Mouse (Mus musculus): ENCODE data around the gene Enpp3.

The Enpp3 gene

DNA sequence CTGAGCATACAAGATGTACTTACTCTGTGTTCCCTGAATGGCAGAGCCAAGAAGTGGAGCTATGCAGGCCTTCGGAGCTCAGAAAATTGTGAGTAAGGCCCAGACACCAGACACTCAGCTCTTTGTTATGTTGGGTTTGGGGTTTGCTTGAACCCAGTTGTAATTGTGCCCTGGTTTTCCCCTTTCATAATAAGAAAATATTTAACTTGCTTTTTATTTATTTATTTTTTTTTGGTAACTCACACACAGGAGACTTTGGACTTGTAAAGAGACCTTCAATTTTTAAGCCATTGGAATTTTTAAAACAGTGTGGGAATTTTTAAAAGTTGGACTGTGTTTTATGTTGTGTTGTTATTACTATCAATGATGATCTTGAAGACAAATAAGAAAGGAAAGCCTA lies at the start of gene Enpp3:
Gene Enpp3, minus strand, starts transcription at position 148 of the 400 bp plus-strand sequence.
- no peak for DNase-seq (ENCODE audit: low spot score)

DNA sequence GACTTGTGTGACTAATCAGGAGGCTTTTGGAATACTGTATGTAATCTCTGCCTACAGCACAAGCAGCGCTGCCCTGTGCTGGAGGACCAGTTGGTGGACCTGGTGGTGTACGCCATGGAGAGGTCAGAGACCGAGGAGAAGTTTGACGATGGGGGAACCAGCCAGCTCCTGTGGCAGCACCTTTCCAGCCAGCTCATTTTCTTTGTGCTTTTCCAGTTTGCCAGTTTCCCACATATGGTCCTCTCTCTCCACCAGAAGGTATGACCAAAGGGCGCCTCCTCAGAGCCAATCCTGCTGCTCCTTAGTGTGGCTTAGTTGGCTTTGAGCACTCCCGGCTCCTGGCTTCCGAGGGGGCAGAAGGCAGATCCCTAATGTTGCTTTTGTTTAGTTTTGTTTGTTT lies 45.7 kb upstream of the Enpp3 start:
- no peak for DNase-seq (ENCODE audit: low spot score)

DNA sequence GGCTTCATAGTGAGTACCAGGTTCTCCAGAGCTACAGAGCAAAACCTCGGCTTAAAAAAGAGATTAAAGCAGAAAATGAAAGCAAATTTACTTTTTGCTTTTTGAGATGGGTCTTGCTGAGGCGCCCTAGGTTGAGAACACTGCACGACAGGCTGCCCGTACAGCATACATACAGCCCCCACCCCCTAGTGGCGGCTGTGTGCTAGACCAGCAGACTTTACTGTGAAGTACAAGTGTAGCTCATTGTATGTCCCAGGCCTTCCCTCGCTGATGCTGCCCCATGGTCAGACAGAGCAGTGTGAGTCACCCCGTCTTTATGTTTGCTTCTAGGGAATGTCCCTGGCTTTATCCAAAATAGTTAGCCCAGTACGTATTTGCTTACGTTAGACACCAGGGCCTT lies 43.4 kb upstream of the Enpp3 start:
- peak; percentile 44 for DNase-seq (ENCODE audit: low spot score)

DNA sequence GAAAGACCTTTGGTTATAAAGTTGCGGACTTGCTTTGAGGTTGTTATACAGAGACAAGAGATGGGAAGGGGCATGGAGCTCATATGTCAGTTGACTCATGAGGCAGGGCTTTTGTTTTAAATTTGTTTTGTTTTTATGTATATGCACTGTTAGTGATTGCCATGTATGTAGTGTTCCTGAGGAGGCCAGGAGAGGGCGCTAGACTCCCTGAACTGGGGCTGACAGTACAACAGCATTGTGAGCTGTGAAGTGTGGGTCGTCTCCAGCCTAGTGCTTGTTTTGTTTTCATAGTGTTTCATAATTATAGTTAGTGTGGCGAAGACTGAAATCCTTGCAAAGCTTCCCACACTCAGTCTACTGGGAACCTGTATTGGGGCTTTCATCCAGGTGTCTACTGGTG lies 31.0 kb upstream of the Enpp3 start:
- DNase-seq (ENCODE audit: low spot score) = no peak

DNA sequence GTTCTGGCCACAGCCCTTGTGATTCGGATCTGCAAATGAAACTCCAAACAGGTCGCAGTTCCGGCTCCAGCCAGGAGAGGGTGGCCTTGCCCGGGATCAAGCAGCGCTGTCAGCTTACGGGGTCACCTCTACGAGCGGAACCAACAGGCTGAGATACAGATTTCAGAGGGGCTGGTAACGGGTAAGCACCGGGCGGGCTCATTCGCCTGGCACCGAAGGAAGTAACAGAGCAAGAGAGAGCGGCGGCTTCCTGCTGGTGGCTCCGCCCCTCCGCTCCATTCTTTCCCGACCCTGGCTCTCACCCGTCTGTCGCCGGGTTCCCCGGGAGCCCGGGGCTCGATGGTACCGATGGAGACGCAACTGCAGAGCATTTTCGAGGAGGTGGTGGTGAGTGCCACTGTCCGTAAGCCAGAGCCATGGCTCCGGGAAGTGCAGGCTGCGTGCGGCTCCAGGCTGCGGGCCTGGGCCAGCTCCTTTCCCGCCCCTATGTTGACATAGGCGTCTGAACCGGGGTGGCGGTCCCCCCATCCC lies 27.2 kb upstream of the Enpp3 start, which contains the start of gene Med23:
Gene Med23, plus strand, starts transcription at position 227 of the 531 bp plus-strand sequence.
- peak; percentile 97 for DNase-seq (ENCODE audit: low spot score)

DNA sequence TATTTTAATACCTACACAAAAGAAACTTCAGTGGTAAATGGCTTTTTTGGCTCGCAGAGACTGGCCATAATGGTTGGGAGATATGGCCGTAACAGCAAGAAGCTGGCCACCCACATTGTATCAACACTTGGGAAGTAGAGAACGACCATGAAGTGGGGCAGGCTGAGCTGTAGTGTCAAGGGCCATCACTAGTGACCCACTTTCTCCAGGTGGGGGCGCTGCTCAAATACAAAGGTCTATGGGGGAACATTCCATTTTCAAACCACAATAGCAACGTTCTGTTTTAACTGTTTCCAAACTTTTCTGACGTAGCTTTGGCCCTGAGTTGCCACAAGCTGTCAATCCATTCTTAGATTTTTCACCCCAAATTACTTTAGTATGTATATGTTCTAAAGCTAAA lies 21.8 kb upstream of the Enpp3 start:
- no peak for DNase-seq (ENCODE audit: low spot score)

DNA sequence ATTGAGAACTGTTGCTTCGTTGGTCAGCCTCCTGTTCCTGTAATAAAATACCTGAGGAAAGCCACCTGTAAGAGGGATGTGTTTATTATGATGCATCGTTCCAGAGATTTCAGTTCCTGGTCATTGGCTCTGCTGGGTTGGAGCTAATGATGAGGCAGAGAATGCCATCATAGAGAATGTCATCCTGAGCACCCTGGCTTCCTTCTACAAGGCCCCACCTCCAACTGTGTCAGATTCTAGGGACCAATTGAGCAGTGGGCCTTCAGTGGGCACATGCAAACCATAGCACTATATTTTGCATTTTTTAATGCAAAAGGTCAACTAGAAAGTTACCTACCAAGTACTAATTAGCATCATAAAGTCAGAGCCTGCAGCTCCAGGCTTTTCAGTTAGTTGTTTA lies 20.5 kb upstream of the Enpp3 start:
- no peak for DNase-seq (ENCODE audit: low spot score)

DNA sequence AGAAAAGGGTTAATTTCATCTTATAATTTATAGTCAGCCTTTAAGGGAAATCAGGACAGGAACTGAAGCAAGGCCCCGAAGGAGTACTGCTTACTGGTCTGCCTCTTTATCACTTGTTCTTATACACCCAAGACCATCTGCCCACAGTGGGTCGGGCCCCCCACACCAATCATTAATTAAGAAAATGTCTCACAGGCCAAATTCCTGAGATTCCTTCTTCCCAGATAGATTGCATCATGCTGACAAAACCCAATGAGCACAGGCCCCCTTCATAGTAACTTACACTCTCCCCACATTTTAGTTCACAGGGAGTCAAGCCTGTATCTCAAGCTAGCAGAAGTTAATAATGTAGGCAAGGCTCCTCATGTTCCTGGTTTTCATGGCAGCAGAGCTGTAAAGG lies 625 bp downstream of the Enpp3 start:
- no peak for DNase-seq (ENCODE audit: low spot score)

DNA sequence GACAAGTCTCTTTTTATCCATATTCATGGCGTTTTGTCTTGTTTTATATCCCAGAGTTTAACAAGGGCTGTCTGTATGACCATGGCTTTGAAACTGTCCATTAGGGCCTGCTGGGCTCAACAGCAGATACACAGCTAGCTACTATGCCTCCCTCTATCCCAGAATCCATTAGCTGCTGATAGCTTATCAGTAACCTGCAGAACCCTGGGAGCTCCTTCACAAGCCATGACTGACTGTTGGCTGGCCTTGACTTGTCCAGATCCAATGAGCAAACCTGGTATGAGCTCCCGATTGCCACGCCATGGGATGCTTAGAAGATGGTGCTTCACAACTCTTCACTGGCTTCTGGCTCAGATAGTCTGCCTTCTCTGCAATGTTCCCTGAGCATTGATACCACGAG lies 1.8 kb downstream of the Enpp3 start:
- DNase-seq (ENCODE audit: low spot score) = no peak

DNA sequence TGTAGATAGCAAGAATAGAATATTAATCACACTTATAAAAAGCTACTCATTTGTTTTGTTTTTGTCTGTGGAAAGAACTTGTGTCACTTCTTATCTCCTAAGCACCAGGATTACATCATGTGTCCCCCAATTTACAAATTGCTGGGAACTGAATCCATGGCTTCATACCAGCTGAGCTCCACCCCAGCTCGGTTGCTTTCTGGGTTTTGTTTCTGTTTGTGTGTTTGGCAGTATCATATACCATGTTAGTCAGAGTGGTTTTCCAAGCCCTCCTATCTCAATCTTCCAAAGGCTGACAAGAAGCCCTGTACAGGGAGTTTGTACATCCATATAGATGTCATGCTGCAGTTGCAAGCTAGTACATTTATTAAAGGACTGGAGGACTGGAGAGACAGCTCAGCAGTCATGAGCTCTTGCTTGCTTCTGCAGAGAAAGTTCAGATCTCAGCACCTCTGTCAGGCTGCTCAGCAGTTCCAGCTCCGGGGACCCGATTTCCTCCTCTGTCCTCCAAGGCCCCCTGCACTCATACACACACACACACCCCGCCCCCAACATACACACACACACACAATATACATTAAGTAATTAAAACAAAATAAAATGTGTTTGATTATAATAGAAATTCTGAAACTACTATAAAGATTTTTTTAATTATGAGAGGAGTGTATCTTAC lies 6.1 kb downstream of the Enpp3 start:
- DNase-seq (ENCODE audit: low spot score) = no peak

DNA sequence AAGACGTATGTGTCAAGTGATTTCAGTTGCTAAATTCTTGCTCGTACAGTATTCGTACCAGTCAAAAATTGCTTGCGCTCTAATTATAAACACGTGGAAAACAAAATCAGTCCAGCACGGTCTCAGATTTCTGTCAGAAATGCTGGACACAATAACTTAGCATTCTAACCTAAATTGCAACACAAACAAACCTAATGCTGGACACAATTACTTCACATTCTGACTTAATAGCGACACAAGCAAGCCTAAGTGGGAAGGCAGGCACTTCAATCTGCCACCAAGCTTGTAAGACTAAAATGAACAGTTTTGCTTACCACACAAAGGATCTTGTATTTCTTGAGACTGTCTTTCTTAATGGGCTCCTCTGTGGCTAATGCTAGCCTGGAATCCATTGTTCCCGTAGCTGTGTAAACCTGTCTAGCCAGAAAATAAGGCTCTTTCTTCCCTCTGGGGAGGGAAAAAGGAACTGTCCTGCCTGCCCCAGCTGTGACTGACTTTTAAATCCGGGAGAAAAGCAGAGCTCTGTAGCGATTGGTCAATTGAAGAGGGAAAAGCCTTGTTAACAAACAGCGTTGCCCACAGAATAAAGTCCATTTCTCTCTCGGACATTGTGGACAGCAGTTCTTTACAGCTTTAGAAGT lies 6.8 kb downstream of the Enpp3 start:
- no peak for DNase-seq (ENCODE audit: low spot score)

DNA sequence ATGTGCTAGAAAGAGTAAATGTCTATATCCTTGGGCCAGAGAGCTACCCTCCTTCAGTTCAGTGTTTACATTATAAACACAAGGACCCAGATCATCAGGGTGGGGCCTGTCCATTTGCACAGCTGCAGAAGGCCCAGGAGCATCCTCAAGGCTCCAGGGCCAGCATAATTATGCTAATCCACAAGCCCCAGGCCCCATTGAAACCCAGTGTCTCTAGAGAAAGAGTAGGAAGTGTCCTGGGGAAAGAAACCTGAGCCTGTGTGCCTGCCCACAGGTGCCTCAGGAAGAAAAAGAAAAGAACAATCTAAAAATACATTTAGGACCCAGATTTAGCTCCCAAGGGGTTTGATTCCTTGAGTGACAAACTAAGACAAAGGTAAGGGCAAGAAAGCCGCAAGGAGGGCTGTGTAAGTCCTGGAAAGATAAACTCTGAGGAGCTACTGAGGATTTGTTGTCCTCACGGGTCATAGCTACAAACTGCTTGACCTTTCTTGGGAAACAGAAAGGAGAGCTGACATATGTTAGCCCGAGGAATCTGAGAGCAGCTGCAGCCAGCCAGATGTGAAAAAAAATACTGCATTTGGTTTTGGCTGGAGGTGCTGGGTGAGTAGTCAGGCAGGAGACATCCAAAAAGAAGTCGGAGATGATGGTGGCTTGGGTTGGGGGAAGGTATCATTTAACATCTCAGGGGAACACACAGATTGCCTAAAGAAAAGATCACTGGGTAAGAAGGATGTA lies 7.8 kb downstream of the Enpp3 start:
- no peak for DNase-seq (ENCODE audit: low spot score)

DNA sequence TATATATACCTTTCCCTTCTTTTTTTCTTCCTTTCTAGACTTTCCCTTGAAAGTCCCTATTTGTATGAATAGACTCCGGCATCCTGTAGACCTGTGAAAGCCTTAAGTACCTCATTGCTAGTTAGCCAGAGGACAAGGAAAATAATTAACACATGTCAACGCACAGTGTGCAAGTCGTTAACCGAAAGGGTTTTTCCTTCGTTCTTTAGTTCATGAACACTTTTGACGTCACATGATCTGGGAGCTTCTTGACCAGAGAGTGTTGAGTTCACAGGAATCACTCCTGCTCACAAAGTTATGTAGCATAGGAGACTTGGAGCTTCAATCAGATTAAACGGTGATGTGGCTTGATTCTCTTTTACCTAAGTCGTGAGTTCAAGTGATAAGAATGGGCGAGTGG lies 10.3 kb downstream of the Enpp3 start:
- DNase-seq (ENCODE audit: low spot score) = no peak

DNA sequence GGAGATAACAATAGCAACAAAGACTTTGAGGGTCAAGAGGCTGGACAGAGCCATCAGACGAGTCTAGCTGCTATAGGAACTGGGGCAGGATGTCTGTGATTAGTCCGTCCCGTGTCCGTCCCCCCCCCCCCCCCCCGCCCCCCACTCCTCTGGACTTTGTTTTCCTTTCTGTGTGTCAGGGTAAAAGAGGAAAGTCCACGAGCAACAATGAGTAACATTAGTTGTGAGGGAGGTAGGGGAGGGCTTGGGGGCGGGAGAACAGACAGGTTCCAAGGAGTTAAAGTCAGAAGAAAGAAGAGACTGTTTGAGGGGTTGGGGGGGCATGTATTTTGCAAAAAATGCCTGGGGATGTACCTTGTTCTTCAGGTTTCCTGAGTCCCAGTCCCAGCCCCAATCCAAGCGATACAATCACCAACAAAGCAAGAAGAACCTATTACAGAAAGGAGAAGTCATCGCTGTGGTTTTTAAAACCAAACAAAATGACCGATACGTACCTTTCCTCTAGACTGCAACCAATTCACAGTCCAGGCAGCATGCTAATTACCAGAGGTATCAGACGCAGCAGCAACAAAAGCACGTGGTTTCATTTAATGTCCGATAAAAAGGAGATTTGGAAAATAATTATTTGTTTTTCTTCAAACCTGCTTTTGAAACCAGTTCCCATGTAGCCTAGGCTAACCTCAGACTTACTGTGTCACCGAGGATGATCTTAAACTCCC lies 11.1 kb downstream of the Enpp3 start:
- DNase-seq (ENCODE audit: low spot score) = no peak

DNA sequence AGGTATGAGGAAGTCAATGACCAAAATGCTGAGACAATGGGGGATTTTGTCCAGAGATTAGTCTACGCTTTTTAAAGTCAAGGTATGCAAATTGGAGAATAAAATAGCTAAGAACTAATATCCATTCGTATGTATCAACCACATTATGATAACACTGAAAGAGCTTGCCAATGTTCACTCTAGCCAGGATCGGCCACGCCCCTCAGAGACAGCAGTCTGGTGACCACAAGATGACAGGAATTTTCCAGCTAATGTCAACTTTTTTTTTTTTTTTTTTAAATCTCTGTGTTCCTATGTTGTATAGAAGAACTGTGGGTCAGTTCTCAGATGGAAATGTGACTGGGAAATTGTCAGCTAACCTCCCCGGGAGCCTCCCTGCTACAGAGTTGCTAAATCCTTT lies 12.2 kb downstream of the Enpp3 start:
- DNase-seq (ENCODE audit: low spot score) = no peak

DNA sequence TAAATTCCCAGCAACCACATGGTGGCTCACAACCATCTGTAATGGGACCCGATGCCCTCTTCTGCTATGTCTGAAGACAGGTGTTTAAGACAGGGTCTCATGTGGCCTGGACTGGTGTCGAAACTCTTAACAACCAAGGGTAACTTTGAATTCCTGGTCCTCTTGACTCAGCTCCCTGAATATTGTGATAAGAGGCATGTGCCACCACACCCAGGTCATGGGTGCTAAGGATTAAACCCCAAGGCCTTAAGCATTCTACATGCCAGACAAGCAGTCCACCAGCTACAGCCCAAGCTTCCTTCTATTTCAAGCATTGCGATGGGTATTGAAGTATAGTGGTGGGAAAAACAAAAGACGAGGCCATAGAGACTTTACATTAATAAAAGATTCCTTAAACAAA lies 14.5 kb downstream of the Enpp3 start:
- DNase-seq (ENCODE audit: low spot score) = no peak

DNA sequence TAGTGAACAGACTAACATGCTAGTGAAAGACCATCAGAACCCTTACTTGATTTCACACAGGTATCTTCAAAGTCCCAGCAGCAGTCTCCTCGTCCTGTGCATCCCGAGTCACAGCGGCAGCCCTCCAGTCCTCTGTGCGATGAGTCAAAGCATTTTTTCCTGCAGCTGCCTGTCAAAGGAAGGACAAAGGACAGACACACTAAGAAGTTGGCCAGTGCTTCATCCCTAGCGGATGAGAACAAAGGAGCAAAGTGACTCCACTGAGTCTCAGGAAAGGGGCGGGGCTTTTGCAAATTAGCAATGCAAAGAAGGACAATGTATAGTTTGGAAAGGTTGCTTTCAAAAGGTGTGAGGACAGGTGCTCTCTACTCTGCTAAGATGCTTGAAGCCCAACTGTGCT lies 16.5 kb downstream of the Enpp3 start:
- DNase-seq (ENCODE audit: low spot score) = no peak

DNA sequence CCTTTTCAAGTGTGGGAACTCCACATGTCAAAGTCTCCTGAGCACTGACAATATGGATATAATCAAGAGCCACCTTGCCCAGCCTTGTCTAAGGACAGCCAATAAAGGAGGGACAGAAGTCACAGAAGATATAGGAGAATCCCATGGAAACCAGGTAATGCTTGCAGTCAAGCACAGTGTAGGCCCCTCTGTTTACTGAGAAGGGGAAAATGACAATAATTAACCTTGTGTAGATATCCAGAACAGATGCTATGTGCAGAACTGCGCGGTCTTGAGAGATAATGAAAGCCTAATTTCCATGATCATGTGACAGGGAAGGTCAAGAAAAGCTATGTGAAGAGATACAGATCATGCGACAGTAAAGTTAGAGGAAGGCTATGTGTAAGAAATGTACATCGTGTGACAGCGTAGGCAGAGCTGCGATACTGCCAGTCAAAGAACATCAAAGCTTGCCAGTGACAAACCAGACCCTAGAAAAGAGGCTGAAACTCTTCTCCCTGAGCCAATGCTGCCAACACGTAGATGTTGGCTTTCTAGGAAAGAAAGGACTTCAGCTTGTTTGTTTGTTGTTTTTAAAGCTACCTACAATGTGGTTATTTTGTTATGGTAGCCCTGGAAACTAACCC lies 17.1 kb downstream of the Enpp3 start:
- no peak for DNase-seq (ENCODE audit: low spot score)

DNA sequence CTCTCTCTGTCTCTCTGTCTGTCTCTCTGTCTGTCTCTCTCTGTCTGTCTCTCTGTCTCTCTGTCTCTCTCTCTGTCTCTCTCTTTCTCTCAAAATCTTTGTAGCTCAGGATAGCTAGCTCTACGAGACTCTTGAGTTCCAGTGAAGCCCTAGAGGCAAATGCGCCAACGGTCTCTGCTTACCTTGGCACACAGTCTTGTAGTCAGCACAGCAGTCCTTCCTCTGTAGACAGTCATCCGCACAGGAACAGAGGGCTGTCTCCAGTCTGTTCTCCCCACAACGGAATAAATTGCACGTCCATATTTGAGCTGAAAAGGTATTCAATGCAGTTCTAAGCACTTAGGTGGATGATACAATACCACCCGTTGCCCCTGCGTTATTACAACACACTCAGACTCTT lies 18.0 kb downstream of the Enpp3 start:
- no peak for DNase-seq (ENCODE audit: low spot score)

DNA sequence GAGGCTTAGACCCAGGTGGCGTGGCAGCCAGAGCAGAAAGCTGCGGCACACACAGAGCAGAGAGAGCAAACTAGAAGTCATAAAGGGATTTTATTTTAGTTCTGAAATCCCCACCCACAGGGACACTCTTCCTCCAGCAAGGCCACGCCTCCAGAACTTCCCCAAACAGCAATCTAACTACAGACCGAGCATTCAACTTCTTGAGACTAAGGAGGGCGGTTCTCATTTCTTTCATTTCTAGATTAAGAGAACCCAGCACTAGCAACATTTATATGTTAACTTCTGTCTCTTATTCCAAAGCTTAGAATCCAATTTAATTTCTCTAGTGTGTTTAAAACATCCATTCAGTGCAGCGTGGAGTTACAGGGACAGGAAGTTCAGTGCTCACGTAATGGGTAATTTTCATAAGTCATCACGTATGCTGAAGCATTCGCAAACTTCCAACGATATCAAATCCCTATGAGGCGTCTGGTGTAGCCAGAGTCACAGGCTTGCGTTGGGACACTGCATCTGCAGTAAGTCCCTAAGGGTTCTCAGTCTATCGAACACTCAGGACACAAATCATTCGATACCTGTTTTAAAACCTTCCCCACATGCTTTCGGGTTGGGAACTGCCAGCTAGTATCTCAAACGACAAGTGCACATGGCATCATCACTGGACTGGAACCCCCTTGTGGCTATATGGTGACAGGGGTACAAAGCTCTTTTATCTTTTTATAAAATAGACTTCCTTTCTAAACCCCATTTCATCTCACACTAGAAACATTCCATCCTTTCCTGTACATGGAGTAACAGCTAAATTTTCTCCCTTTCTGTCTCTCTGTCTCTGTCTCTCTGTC lies 18.7 kb downstream of the Enpp3 start:
- no peak for DNase-seq (ENCODE audit: low spot score)

DNA sequence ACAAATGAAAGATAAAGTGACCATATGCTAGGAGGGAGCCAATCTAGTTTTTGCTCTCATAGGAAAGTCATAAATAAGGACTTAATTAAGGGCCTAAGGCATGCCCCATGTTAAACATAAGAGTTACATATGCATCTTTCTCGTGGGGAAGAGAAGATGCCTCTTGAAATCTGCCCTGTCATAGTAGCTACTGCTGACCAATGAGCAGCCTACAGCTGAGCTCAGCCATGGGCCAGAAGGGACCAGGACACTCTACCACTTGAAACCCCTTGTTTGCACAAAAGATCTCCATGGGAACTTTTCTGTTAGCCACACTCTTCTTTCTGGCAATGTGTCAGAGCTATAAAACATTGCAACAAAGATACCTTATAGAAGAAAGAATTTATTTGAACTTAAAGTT lies 19.4 kb downstream of the Enpp3 start:
- DNase-seq (ENCODE audit: low spot score) = no peak
